Mouse (Mus musculus) C2C12 (cell line): Measurements from ENCODE around the gene Preb. TPM values are rescaled to one million over a fixed set of nuclear protein-coding genes. Genes with fewer than 3 reads are reported as not detected.

ENCODE experiments used
- H3K27me3 ChIP-seq: one replicate; pipeline ENCODE4 v1.6.1; 2011; ENCODE audit not compliant: control insufficient read depth, insufficient read depth, insufficient read length
- H3K36me3 ChIP-seq: one replicate; pipeline ENCODE4 v1.6.1; 2011; ENCODE audit not compliant: control insufficient read depth, insufficient read depth
- H3K4me3 ChIP-seq: one replicate; pipeline ENCODE4 v1.5.1; 2011; ENCODE audit warnings: mild to moderate bottlenecking, control low read depth; ENCODE audit not compliant: poor library complexity, insufficient read depth, severe bottlenecking
- H3K79me2 ChIP-seq: one replicate; pipeline ENCODE4 v1.6.1; 2011; ENCODE audit not compliant: control insufficient read depth, insufficient read depth
- H3K79me3 ChIP-seq: one replicate; pipeline ENCODE4 v1.6.1; 2011; ENCODE audit warnings: low read depth, control low read depth
- H3ac ChIP-seq: one replicate; pipeline ENCODE3; 2011; ENCODE audit warnings: low read depth; ENCODE audit not compliant: control insufficient read depth, insufficient read length
- CEBPB ChIP-seq: IDR thresholded peaks from one replicate; pipeline ENCODE4 v1.6.1; 2011; ENCODE audit warnings: low read depth, mild to moderate bottlenecking, control low read depth, moderate library complexity
- CTCF ChIP-seq: IDR thresholded peaks from one replicate; pipeline ENCODE4 v1.5.1; 2011; ENCODE audit not compliant: control insufficient read depth, insufficient read depth, insufficient read length
- FOSL1 ChIP-seq: IDR thresholded peaks from one replicate; pipeline ENCODE4 v1.8.0; 2011; ENCODE audit warnings: mild to moderate bottlenecking, low read length; ENCODE audit not compliant: poor library complexity, insufficient read depth, severe bottlenecking
- MAX ChIP-seq: IDR thresholded peaks from one replicate; pipeline ENCODE4 v1.6.1; 2011; ENCODE audit warnings: mild to moderate bottlenecking, control low read depth
- MYOD1 ChIP-seq: IDR thresholded peaks from one replicate; pipeline ENCODE4 v1.6.1; 2011; ENCODE audit warnings: low read depth; ENCODE audit not compliant: control insufficient read depth, insufficient read length
- MYOG ChIP-seq: IDR thresholded peaks from one replicate; pipeline ENCODE4 v1.6.1; 2011; ENCODE audit not compliant: control insufficient read depth, insufficient read length; ENCODE audit errors: extremely low read depth
- USF1 ChIP-seq: IDR thresholded peaks from one replicate; pipeline ENCODE4 v1.6.1; 2011; ENCODE audit warnings: low read depth, mild to moderate bottlenecking, control low read depth, moderate library complexity
- polyA plus RNA-seq: library from polyadenylated mRNA; unstranded; fragments of >200 nt; fragmentation: generic; extraction: Trizol; gene quantifications from one replicate; pipeline ENCODE4 v1.2.1, GENCODE M21; 2012; ENCODE audit warnings: missing spikeins

Preb gene
- polyA plus RNA-seq, 1 experiment = 108 TPM

- H3K4me3 ChIP-seq = no peak overlapping the region
- peaks cover 27% of the 10 kb centered on the region for H3K79me3 ChIP-seq
- peaks cover 61% of the 10 kb centered on the region for H3K36me3 ChIP-seq
- H3K79me2 ChIP-seq = peaks cover 54% of the 10 kb centered on the region
- no peaks in the 10 kb centered on the region for H3K27me3 ChIP-seq
- TF ChIP-seq CTCF (no peak), USF1 (no peak), FOSL1 (no peak), CEBPB (no peak), MAX (no peak)
- H3ac ChIP-seq = no peak overlapping the region
These were observed 6.1 kb downstream of the Preb start for GRCm38 (mm10) chr5:30954065-30954464.

- no peak overlapping the region for H3ac ChIP-seq
- peaks cover 15% of the 10 kb centered on the region for H3K79me3 ChIP-seq
- peaks cover 39% of the 10 kb centered on the region for H3K79me2 ChIP-seq
- H3K36me3 ChIP-seq = peaks cover 47% of the 10 kb centered on the region
- no peaks in the 10 kb centered on the region for H3K27me3 ChIP-seq
- TF ChIP-seq USF1 (no peak), MYOG (no peak), CEBPB (no peak), MAX (no peak), MYOD1 (no peak), CTCF (no peak), FOSL1 (no peak)
- no peak overlapping the region for H3K4me3 ChIP-seq
These were observed 7.6 kb downstream of the Preb start for GRCm38 (mm10) chr5:30952551-30952950.

- H3ac ChIP-seq = no peak overlapping the region
- peaks cover 14% of the 10 kb centered on the region for H3K79me3 ChIP-seq
- no peak for TF ChIP-seq FOSL1
- no peak for TF ChIP-seq USF1
- TF ChIP-seq MYOG = no peak
- no peak for TF ChIP-seq MAX
- no peak for TF ChIP-seq CTCF
- no peak for TF ChIP-seq MYOD1
- no peak for TF ChIP-seq CEBPB
- H3K27me3 ChIP-seq = no peaks in the 10 kb centered on the region
- H3K36me3 ChIP-seq = peaks cover 43% of the 10 kb centered on the region
- H3K79me2 ChIP-seq = peaks cover 35% of the 10 kb centered on the region
- no peak overlapping the region for H3K4me3 ChIP-seq
These were observed 8.5 kb downstream of the Preb start for GRCm38 (mm10) chr5:30951706-30952105.

GRCm38 (mm10) chr5:30950922-30951321, 9.2 kb downstream of the Preb start:
- Histone ChIP-seq H3ac (no peak overlapping the region), H3K79me2 (peaks cover 35% of the 10 kb centered on the region), H3K36me3 (peaks cover 40% of the 10 kb centered on the region), H3K27me3 (no peaks in the 10 kb centered on the region), H3K4me3 (no peak overlapping the region), H3K79me3 (peaks cover 12% of the 10 kb centered on the region)
- TF ChIP-seq MAX (no peak), MYOD1 (no peak), MYOG (no peak), FOSL1 (no peak), CTCF (no peak), CEBPB (no peak), USF1 (no peak)

GRCm38 (mm10) chr5:30950451-30950850, 9.7 kb downstream of the Preb start:
- Histone ChIP-seq H3ac (peak overlapping the region; percentile 26), H3K36me3 (peaks cover 36% of the 10 kb centered on the region), H3K4me3 (peak overlapping the region; percentile 56), H3K79me2 (peaks cover 35% of the 10 kb centered on the region), H3K79me3 (peaks cover 9% of the 10 kb centered on the region), H3K27me3 (no peaks in the 10 kb centered on the region)
- TF ChIP-seq MAX (no peak), USF1 (no peak)

- peak overlapping the region; percentile 26 for H3ac ChIP-seq
- H3K4me3 ChIP-seq = peak overlapping the region; percentile 56
- TF ChIP-seq MAX (peak; percentile 36), CEBPB (no peak), USF1 (no peak), FOSL1 (no peak), MYOG (no peak), CTCF (no peak), MYOD1 (peak; percentile 68)
- H3K36me3 ChIP-seq = peaks cover 29% of the 10 kb centered on the region
- peaks cover 35% of the 10 kb centered on the region for H3K79me2 ChIP-seq
- no peaks in the 10 kb centered on the region for H3K27me3 ChIP-seq
- H3K79me3 ChIP-seq = peaks cover 9% of the 10 kb centered on the region
These were observed 10.4 kb downstream of the Preb start for GRCm38 (mm10) chr5:30949654-30950326.
